Mouse (Mus musculus) testis, adult 2 months (tissue): ENCODE data around the gene Stat3.

ENCODE experiments used
- CTCF ChIP-seq: fragments of 200-500 bp; IDR thresholded peaks from 2 replicates; pipeline ENCODE4 v1.5.1; 2012; ENCODE audit warnings: low read depth, mild to moderate bottlenecking, inconsistent platforms, low read length, moderate library complexity; ENCODE audit not compliant: control insufficient read depth, insufficient read depth, insufficient replicate concordance
- POLR2A ChIP-seq: fragments of 200-500 bp; IDR thresholded peaks from 2 replicates; pipeline ENCODE4 v1.6.1; 2012; ENCODE audit warnings: low read depth, mild to moderate bottlenecking, inconsistent platforms, low read length, moderate library complexity; ENCODE audit not compliant: control insufficient read depth

- TF ChIP-seq CTCF (no peak), POLR2A (no peak)
These were observed 44.4 kb upstream of the Stat3 start for GRCm38 (mm10) chr11:100983778-100984131.
